Mouse (Mus musculus) cerebellum, adult 2 months (tissue): ENCODE results near the gene Natd1.

Experiments used
- CTCF ChIP-seq: fragments of 200-500 bp; IDR thresholded peaks from 2 replicates; pipeline ENCODE4 v1.5.1; 2011; ENCODE audit warnings: low read depth, mild to moderate bottlenecking, control low read depth, low read length, moderate library complexity, borderline replicate concordance; ENCODE audit not compliant: insufficient read depth
- POLR2A ChIP-seq: fragments of 200-500 bp; IDR thresholded peaks from 2 replicates; pipeline ENCODE4 v1.6.1; 2011; ENCODE audit warnings: low read length, control low read depth, borderline replicate concordance; ENCODE audit not compliant: insufficient read depth

DNA sequence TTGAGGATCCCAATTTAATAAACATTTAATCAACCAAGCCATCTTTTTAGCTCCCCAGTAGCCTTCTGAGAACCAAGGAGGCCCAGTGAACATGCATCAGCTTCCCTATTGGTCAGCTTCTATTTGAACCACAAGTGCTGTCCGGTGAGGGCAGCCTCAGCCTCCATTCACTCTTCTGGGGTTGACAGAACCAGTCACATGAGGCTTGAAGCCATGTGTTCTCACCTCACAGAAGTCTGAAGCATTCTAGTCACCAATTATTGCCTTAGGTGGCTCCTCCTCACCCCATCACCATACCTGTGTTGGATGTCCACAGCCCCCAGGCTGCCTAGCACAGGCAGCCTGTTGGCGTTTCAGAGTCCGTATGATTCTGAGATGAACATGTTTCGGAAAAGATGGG is 44.4 kb upstream of the Natd1 start:
- TF ChIP-seq POLR2A (no peak), CTCF (no peak)
